Mouse (Mus musculus): ENCODE measurements around the gene Apba1. TPM values are rescaled to one million over a fixed set of nuclear protein-coding genes. Genes with fewer than 3 reads are reported as not detected.

The Apba1 gene
- polyA plus RNA-seq (2014; fragmentation: Nextera tagmentation; extraction: Ambion mirVana), result 2.5 TPM in 2 replicates

- no peaks in the 10 kb centered on the region for H3K4me1 ChIP-seq (ENCODE audit: control insufficient read depth, insufficient read depth, low read length)
- H3K9ac ChIP-seq (ENCODE audit: low read length), result peak within 1 kb of the TSS; percentile 77
- no peaks in the 10 kb centered on the region for H3K36me3 ChIP-seq (ENCODE audit: control insufficient read depth, insufficient read depth, low read length)
- WGBS, result under 1% methylated on average over 69 of the region's 98 CpGs
- ATAC-seq (ENCODE audit: insufficient read depth, low FRiP score, low TSS enrichment), result peak; percentile 85
- peak; percentile 83 for DNase-seq (ENCODE audit: low spot score)
- no peaks in the 10 kb centered on the region for H3K9me3 ChIP-seq (ENCODE audit: control insufficient read depth, low read length)
- peak within 1 kb of the TSS; percentile 87 for H3K4me2 ChIP-seq (ENCODE audit: low read depth)
- peak within 1 kb of the TSS; percentile 70 for H3K4me3 ChIP-seq (ENCODE audit: low read depth, low read length)
- peak within 1 kb of the TSS; percentile 81 for H3K27ac ChIP-seq (ENCODE audit: low read depth, low read length)
- H3K27me3 ChIP-seq (ENCODE audit: control insufficient read depth, insufficient read depth, low read length), result peaks cover 4% of the 10 kb centered on the region; the same call in 1 of the 2 replicates
These were observed at the start of gene Apba1 for GRCm38 (mm10) chr19:23758554-23759321. Gene Apba1 (plus strand): TSS chr19:23758887.

GRCm38 (mm10) chr19:23746506-23746905, 12.2 kb upstream of the Apba1 start:
- no peak for DNase-seq (ENCODE audit: low spot score)
- WGBS, result 77% methylated on average over 3 of the region's 3 CpGs
- H3K9me3 ChIP-seq (ENCODE audit: control insufficient read depth, low read length), result no peaks in the 10 kb centered on the region

GRCm38 (mm10) chr19:23757011-23757410, 1.7 kb upstream of the Apba1 start:
- Histone ChIP-seq H3K9ac (ENCODE audit: low read length) (no peak overlapping the region), H3K27ac (ENCODE audit: low read depth, low read length) (no peak overlapping the region), H3K27me3 (ENCODE audit: control insufficient read depth, insufficient read depth, low read length) (peaks cover 4% of the 10 kb centered on the region; the same call in 1 of the 2 replicates), H3K36me3 (ENCODE audit: control insufficient read depth, insufficient read depth, low read length) (no peaks in the 10 kb centered on the region), H3K9me3 (ENCODE audit: control insufficient read depth, low read length) (no peaks in the 10 kb centered on the region), H3K4me2 (ENCODE audit: low read depth) (no peak overlapping the region), H3K4me1 (ENCODE audit: control insufficient read depth, insufficient read depth, low read length) (no peaks in the 10 kb centered on the region), H3K4me3 (ENCODE audit: low read depth, low read length) (no peak overlapping the region)
- ATAC-seq (ENCODE audit: insufficient read depth, low FRiP score, low TSS enrichment) (no peak), DNase-seq (ENCODE audit: low spot score) (no peak)
- 17% methylated on average over 7 of the region's 7 CpGs for WGBS

More at GRCm38 (mm10) chr19:23746506-23746905, 12.2 kb upstream of the Apba1 start:
- no peak overlapping the region for H3K9ac ChIP-seq (ENCODE audit: low read length)
- H3K4me2 ChIP-seq (ENCODE audit: low read depth), result no peak overlapping the region
- no peaks in the 10 kb centered on the region for H3K4me1 ChIP-seq (ENCODE audit: control insufficient read depth, insufficient read depth, low read length)
- H3K27me3 ChIP-seq (ENCODE audit: control insufficient read depth, insufficient read depth, low read length), result no peaks in the 10 kb centered on the region
- no peak for ATAC-seq (ENCODE audit: insufficient read depth, low FRiP score, low TSS enrichment)
- H3K4me3 ChIP-seq (ENCODE audit: low read depth, low read length), result no peak overlapping the region
- H3K36me3 ChIP-seq (ENCODE audit: control insufficient read depth, insufficient read depth, low read length), result no peaks in the 10 kb centered on the region
- no peak overlapping the region for H3K27ac ChIP-seq (ENCODE audit: low read depth, low read length)

GRCm38 (mm10) chr19:23757961-23758553, 630 bp upstream of the Apba1 start:
- ATAC-seq (ENCODE audit: insufficient read depth, low FRiP score, low TSS enrichment), result peak; percentile 73
- under 1% methylated on average over 40 of the region's 40 CpGs for WGBS
- no peaks in the 10 kb centered on the region for H3K36me3 ChIP-seq (ENCODE audit: control insufficient read depth, insufficient read depth, low read length)

GRCm38 (mm10) chr19:23759322-23759945, 747 bp downstream of the Apba1 start:
- peaks cover 4% of the 10 kb centered on the region; the same call in 1 of the 2 replicates for H3K27me3 ChIP-seq (ENCODE audit: control insufficient read depth, insufficient read depth, low read length)

More at GRCm38 (mm10) chr19:23757961-23758553, 630 bp upstream of the Apba1 start:
- Histone ChIP-seq H3K27ac (ENCODE audit: low read depth, low read length) (peak overlapping the region; percentile 81), H3K27me3 (ENCODE audit: control insufficient read depth, insufficient read depth, low read length) (peaks cover 4% of the 10 kb centered on the region; the same call in 1 of the 2 replicates), H3K9me3 (ENCODE audit: control insufficient read depth, low read length) (no peaks in the 10 kb centered on the region), H3K4me1 (ENCODE audit: control insufficient read depth, insufficient read depth, low read length) (no peaks in the 10 kb centered on the region), H3K4me3 (ENCODE audit: low read depth, low read length) (peak overlapping the region; percentile 70), H3K4me2 (ENCODE audit: low read depth) (peak overlapping the region; percentile 87), H3K9ac (ENCODE audit: low read length) (peak overlapping the region; percentile 77)
- DNase-seq (ENCODE audit: low spot score), result peak; percentile 98

GRCm38 (mm10) chr19:23763371-23763770, 4.7 kb downstream of the Apba1 start:
- ATAC-seq (ENCODE audit: insufficient read depth, low FRiP score, low TSS enrichment) (no peak), DNase-seq (ENCODE audit: low spot score) (no peak)
- H3K4me2 ChIP-seq (ENCODE audit: low read depth), result no peak overlapping the region
- no peak overlapping the region for H3K27ac ChIP-seq (ENCODE audit: low read depth, low read length)
- no peak overlapping the region for H3K4me3 ChIP-seq (ENCODE audit: low read depth, low read length)
- H3K9me3 ChIP-seq (ENCODE audit: control insufficient read depth, low read length), result no peaks in the 10 kb centered on the region
- H3K27me3 ChIP-seq (ENCODE audit: control insufficient read depth, insufficient read depth, low read length), result peaks cover 4% of the 10 kb centered on the region; the same call in 1 of the 2 replicates
- no peaks in the 10 kb centered on the region for H3K4me1 ChIP-seq (ENCODE audit: control insufficient read depth, insufficient read depth, low read length)
- no peak overlapping the region for H3K9ac ChIP-seq (ENCODE audit: low read length)
- no peaks in the 10 kb centered on the region for H3K36me3 ChIP-seq (ENCODE audit: control insufficient read depth, insufficient read depth, low read length)
- WGBS, result 93% methylated on average over 6 of the region's 6 CpGs

More at GRCm38 (mm10) chr19:23759322-23759945, 747 bp downstream of the Apba1 start:
- peak; percentile 50; the same call in 1 of the 2 replicates for ATAC-seq (ENCODE audit: insufficient read depth, low FRiP score, low TSS enrichment)
- peak overlapping the region; percentile 87 for H3K4me2 ChIP-seq (ENCODE audit: low read depth)
- H3K9me3 ChIP-seq (ENCODE audit: control insufficient read depth, low read length), result no peaks in the 10 kb centered on the region
- no peak for DNase-seq (ENCODE audit: low spot score)
- H3K27ac ChIP-seq (ENCODE audit: low read depth, low read length), result peak overlapping the region; percentile 81
- H3K9ac ChIP-seq (ENCODE audit: low read length), result peak overlapping the region; percentile 77
- H3K4me3 ChIP-seq (ENCODE audit: low read depth, low read length), result peak overlapping the region; percentile 70
- H3K36me3 ChIP-seq (ENCODE audit: control insufficient read depth, insufficient read depth, low read length), result no peaks in the 10 kb centered on the region
- WGBS, result 3% methylated on average over 17 of the region's 17 CpGs
- no peaks in the 10 kb centered on the region for H3K4me1 ChIP-seq (ENCODE audit: control insufficient read depth, insufficient read depth, low read length)

GRCm38 (mm10) chr19:23764051-23764450, 5.4 kb downstream of the Apba1 start:
- Histone ChIP-seq H3K4me1 (ENCODE audit: control insufficient read depth, insufficient read depth, low read length) (no peaks in the 10 kb centered on the region), H3K27ac (ENCODE audit: low read depth, low read length) (no peak overlapping the region), H3K4me3 (ENCODE audit: low read depth, low read length) (no peak overlapping the region), H3K9ac (ENCODE audit: low read length) (no peak overlapping the region), H3K9me3 (ENCODE audit: control insufficient read depth, low read length) (no peaks in the 10 kb centered on the region), H3K27me3 (ENCODE audit: control insufficient read depth, insufficient read depth, low read length) (peaks cover 4% of the 10 kb centered on the region; the same call in 1 of the 2 replicates), H3K4me2 (ENCODE audit: low read depth) (no peak overlapping the region), H3K36me3 (ENCODE audit: control insufficient read depth, insufficient read depth, low read length) (no peaks in the 10 kb centered on the region)
- ATAC-seq (ENCODE audit: insufficient read depth, low FRiP score, low TSS enrichment), result no peak
- no peak for DNase-seq (ENCODE audit: low spot score)
- 68% methylated on average over 2 of the region's 2 CpGs for WGBS

- no peaks in the 10 kb centered on the region for H3K4me1 ChIP-seq (ENCODE audit: control insufficient read depth, insufficient read depth, low read length)
- WGBS, result 31% methylated on average over 5 of the region's 5 CpGs
These were observed 10.2 kb downstream of the Apba1 start for GRCm38 (mm10) chr19:23768864-23769263.

More at GRCm38 (mm10) chr19:23768864-23769263, 10.2 kb downstream of the Apba1 start:
- Histone ChIP-seq H3K9ac (ENCODE audit: low read length) (no peak overlapping the region), H3K4me3 (ENCODE audit: low read depth, low read length) (no peak overlapping the region), H3K36me3 (ENCODE audit: control insufficient read depth, insufficient read depth, low read length) (no peaks in the 10 kb centered on the region), H3K4me2 (ENCODE audit: low read depth) (no peak overlapping the region), H3K27ac (ENCODE audit: low read depth, low read length) (no peak overlapping the region), H3K27me3 (ENCODE audit: control insufficient read depth, insufficient read depth, low read length) (no peaks in the 10 kb centered on the region), H3K9me3 (ENCODE audit: control insufficient read depth, low read length) (no peaks in the 10 kb centered on the region; the same call in 1 of the 2 replicates)
- DNase-seq (ENCODE audit: low spot score) (no peak), ATAC-seq (ENCODE audit: insufficient read depth, low FRiP score, low TSS enrichment) (no peak)

All from neural tube, embryonic 11.5 days (tissue).